23 mouse cellular contexts compared by ENCODE assay signal in the genomic region with DNA sequence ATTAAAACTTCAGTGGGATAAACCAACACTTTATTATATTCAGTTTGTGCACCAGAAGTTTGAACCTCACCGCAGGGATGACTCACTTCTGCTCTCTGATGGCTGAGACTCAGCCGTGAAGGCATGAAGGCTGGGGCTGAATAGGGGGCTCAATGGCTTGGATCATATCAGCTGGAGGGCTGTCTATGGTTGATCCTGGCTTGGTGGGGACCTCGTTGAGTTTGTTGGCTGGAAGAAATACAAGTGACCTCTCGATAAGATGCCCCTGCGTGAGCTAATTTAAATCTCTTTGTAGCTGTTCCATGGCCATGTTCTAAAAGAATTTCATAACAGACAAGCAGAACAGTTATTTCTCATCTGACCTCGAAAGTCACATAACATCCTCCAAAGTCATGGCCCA.
"Had no signal": no experiment of that assay in that cellular context is flagged by ENCODE, and none has a peak within 500 bp of the region (broad histone marks: within the 10 kb centered on the region; RNA-seq: fewer than 3 reads in every experiment).

No protein-coding gene starts in this region.

- H3K4me3 ChIP-seq: heart, embryonic 10.5 days; heart, embryonic 12.5 days; hindbrain, embryonic 10.5 days; hindbrain, embryonic 12.5 days; intestine, embryonic 15.5 days; limb, embryonic 13.5 days; limb, embryonic 15.5 days; liver, embryonic 12.5 days had no signal

- DNase-seq: gastrocnemius, postnatal 25 days; heart, adult 18-20 months; heart, postnatal 10 days; heart, postnatal 4 days; kidney, adult 18-20 months; kidney, adult 8-10 months; kidney, postnatal 10 days; kidney, postnatal 25 days; kidney, postnatal 4 days; layer of hippocampus, adult 9-11 months; layer of hippocampus, postnatal 36 days; left cerebral cortex, postnatal 4 days; lung, adult 18-20 months had no signal

- H3K27ac ChIP-seq: heart, embryonic 10.5 days; hindbrain, embryonic 10.5 days; hindbrain, embryonic 12.5 days; hindbrain, embryonic 14.5 days; intestine, embryonic 15.5 days; limb, embryonic 13.5 days; limb, embryonic 15.5 days; liver, embryonic 12.5 days; liver, embryonic 14.5 days had no signal
